Mouse (Mus musculus) midbrain, postnatal 0 days (tissue): ENCODE data around the gene Gpt2. TPM values are rescaled to one million over a fixed set of nuclear protein-coding genes. Genes with fewer than 3 reads are reported as not detected.

Experiments
- ATAC-seq: fragments of 200-750 bp; cut with Nextera tagmentation; 2 replicates; pipeline ENCODE4 v1.8.0; 2017; ENCODE audit warnings: moderate number of reproducible peaks, mild to moderate bottlenecking, moderate TSS enrichment, moderate library complexity; ENCODE audit not compliant: low FRiP score
- DNase-seq: peaks from one replicate; pipeline ENCODE4 v3.0.0-alpha.2; 2015; ENCODE audit warnings: low spot score
- H3K27ac ChIP-seq: fragments of 300-500 bp; sonication (generic); 2 replicates; pipeline ENCODE4 v1.5.1; 2014; ENCODE audit warnings: low read depth, mild to moderate bottlenecking, low read length, mixed read lengths
- H3K27me3 ChIP-seq: fragments of 300-500 bp; sonication (generic); 2 replicates; pipeline ENCODE4 v1.6.1; 2014; ENCODE audit warnings: low read length, control low read depth, mixed read lengths; ENCODE audit not compliant: insufficient read depth
- H3K36me3 ChIP-seq: fragments of 300-500 bp; sonication (generic); 2 replicates; pipeline ENCODE4 v1.6.1; 2014; ENCODE audit warnings: low read length, control low read depth, mixed read lengths; ENCODE audit not compliant: insufficient read depth
- H3K4me1 ChIP-seq: fragments of 300-500 bp; sonication (generic); 2 replicates; pipeline ENCODE4 v1.6.1; 2014; ENCODE audit warnings: mild to moderate bottlenecking, control low read depth, antibody characterized with exemption, low read length, mixed read lengths; ENCODE audit not compliant: insufficient read depth
- H3K4me2 ChIP-seq: fragments of 300-500 bp; sonication (generic); 2 replicates; pipeline ENCODE4 v1.6.1; 2014; ENCODE audit warnings: low read depth, mild to moderate bottlenecking, low read length, mixed read lengths; ENCODE audit not compliant: poor library complexity, severe bottlenecking
- H3K4me3 ChIP-seq: fragments of 300-500 bp; sonication (generic); 2 replicates; pipeline ENCODE4 v1.5.1; 2014; ENCODE audit warnings: low read depth, mild to moderate bottlenecking, low read length, moderate library complexity
- H3K9ac ChIP-seq: fragments of 300-500 bp; sonication (generic); replicated peaks from 2 replicates; pipeline ENCODE4 v1.6.1; 2014; ENCODE audit warnings: mild to moderate bottlenecking, low read length, moderate library complexity, mixed read lengths; ENCODE audit not compliant: poor library complexity, severe bottlenecking
- H3K9me3 ChIP-seq: fragments of 300-500 bp; sonication (generic); 2 replicates; pipeline ENCODE4 v1.6.1; 2016; ENCODE audit warnings: low read length, control low read depth
- CTCF ChIP-seq: IDR thresholded peaks from 2 replicates; pipeline ENCODE4 v1.5.1; 2016; ENCODE audit warnings: antibody characterized with exemption, mild to moderate bottlenecking
- whole genome bisulfite sequencing: fragments of 180-500 bp; shearing (Covaris S2); extraction: QIAGEN DNeasy Blood & Tissue Kit; methylation state at CpG from one replicate; pipeline ENCODE4 v1.1.7; 2014; 5-methylcytosine and 5-hydroxymethylcytosine counted together
- polyA plus RNA-seq: library from polyadenylated mRNA; unstranded; fragments of >200 nt; fragmentation: Nextera tagmentation; extraction: Ambion mirVana; gene quantifications from 2 replicates; pipeline ENCODE4 v1.2.1, GENCODE M21; 2015
- total RNA-seq: library from RNA; depleted of rRNA; stranded (reverse); fragments of >200 nt; gene quantifications from 2 replicates; pipeline ENCODE4 v1.2.3, GENCODE M21; 2014

Gene Gpt2
- total and polyA plus RNA-seq, 2 experiments from 2014 or later = 29.2 to 69.4 TPM

DNA sequence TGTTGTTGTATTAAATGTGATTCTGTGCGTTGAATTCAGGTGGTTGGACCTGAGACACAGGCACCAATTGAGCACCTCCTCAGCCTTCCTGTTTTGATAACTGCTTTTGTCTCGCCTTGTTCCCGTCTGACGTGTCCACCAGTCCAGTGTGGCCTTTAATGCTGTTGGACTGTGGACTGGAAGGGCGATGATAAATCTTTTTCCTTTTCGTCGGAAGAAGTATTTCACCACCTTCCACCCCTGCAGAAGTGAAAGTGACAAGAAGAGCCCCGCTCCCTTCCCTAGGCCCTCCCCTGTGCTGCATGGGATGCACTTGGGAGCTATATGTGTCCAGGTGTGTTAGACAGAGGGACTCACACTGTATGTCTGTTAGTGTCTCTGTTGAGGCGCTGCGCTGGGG lies 8.1 kb downstream of the Gpt2 start:
- no peak for TF ChIP-seq CTCF

DNA sequence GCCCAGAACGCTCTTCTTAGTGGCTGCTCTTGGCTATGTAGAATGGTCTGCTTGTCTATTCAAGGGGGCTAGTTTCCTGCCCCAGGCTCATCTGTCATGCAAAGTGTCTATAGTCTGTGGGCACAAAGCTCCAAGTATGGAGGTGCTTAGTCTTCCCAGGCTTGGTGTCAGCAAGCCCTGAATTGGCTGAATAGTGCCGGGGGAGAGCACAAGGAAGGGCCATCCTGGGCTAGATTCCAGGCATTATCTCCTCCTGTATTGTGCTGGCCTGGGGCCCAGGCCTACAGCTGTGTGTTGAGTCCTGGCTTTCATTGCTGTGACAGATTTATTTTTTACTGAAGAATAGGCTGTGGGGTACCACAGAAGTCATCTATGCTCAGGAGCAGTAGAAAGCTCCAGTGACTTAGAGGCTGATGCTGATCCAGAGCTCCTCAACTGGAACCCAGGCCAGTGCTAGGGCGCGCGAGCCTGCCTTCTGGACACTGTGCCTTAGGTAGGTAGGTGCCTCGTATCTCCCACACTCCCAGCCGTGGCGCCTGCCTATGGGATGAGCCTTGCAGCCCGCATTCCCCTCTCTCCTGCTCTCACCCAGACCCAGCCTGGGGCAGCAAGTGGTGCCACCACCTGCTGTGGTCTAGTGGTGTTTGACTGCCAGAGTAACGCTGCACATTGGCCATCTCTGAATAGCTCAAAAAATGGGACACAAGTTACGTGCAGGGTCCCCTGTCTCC lies 8.7 kb downstream of the Gpt2 start:
- ATAC-seq (peak; percentile 86), DNase-seq (peak; percentile 94)
- Histone ChIP-seq H3K9ac (no peak overlapping the region), H3K9me3 (no peaks in the 10 kb centered on the region), H3K4me1 (no peaks in the 10 kb centered on the region), H3K4me3 (no peak overlapping the region), H3K4me2 (no peak overlapping the region), H3K36me3 (peaks cover 29% of the 10 kb centered on the region), H3K27me3 (no peaks in the 10 kb centered on the region), H3K27ac (peak overlapping the region; percentile 47)
- WGBS = 63% methylated on average over 11 of the region's 11 CpGs
- no peak for TF ChIP-seq CTCF

More for the DNA sequence above, 8.1 kb downstream of the Gpt2 start:
- no peak overlapping the region for H3K4me3 ChIP-seq
- no peak overlapping the region for H3K4me2 ChIP-seq
- H3K4me1 ChIP-seq = no peaks in the 10 kb centered on the region
- no peaks in the 10 kb centered on the region for H3K27me3 ChIP-seq
- ATAC-seq (no peak; the same call in 1 of the 2 replicates), DNase-seq (no peak)
- no peak overlapping the region for H3K9ac ChIP-seq
- 77% methylated on average over 10 of the region's 10 CpGs for WGBS
- H3K9me3 ChIP-seq = no peaks in the 10 kb centered on the region
- H3K27ac ChIP-seq = peak overlapping the region; percentile 62; the same call in 1 of the 2 replicates
- H3K36me3 ChIP-seq = peaks cover 23% of the 10 kb centered on the region

DNA sequence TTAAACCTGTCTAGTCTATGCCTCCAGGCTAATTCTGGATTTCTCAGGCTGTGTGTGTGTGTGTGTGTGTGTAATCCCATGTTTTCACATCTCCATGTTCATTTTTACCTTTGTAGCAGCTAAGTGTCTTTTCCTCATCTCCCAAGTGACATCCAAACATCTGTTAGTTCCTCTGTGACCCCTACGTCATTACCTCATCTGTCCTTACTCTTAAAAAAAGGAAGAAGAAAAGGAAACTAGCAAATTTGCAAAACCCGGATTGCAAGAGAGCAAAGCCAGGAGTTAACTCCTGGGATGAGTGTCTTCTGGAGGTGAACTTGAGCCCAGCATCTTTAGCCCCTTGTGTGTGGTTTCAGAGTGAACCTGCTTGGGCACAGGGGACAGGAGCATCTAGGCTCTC lies 10.0 kb downstream of the Gpt2 start:
- no peak for DNase-seq
- H3K36me3 ChIP-seq = peaks cover 35% of the 10 kb centered on the region
- no peak overlapping the region for H3K4me2 ChIP-seq
- no peak for ATAC-seq
- 76% methylated on average over 2 of the region's 2 CpGs for WGBS
- no peaks in the 10 kb centered on the region for H3K4me1 ChIP-seq
- TF ChIP-seq CTCF = no peak
- no peak overlapping the region for H3K27ac ChIP-seq
- no peak overlapping the region for H3K9ac ChIP-seq
- no peak overlapping the region for H3K4me3 ChIP-seq
- no peaks in the 10 kb centered on the region for H3K9me3 ChIP-seq
- H3K27me3 ChIP-seq = no peaks in the 10 kb centered on the region

DNA sequence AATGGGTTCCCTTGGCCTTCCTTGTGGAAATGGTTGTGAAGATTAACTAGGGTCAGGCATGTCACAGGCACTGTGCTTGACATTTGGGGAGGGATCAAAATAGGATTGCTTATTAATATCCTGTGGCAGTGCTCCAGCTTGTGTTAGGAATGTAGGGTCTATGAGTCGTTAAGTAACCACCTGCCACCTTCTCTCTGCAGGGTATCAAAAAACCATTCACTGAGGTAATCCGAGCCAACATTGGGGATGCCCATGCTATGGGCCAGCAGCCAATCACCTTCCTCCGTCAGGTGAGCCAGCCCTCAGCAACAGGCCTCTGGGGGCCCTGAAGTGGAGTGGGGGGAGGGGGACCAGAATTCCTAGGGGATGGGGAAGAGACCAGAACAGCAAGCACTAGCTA lies 10.7 kb downstream of the Gpt2 start:
- Histone ChIP-seq H3K4me3 (no peak overlapping the region), H3K9me3 (no peaks in the 10 kb centered on the region), H3K36me3 (peaks cover 38% of the 10 kb centered on the region), H3K27me3 (no peaks in the 10 kb centered on the region), H3K4me1 (no peaks in the 10 kb centered on the region), H3K4me2 (no peak overlapping the region), H3K27ac (no peak overlapping the region), H3K9ac (no peak overlapping the region)
- no peak for TF ChIP-seq CTCF
- DNase-seq (no peak), ATAC-seq (no peak)
- WGBS = 61% methylated on average over 3 of the region's 3 CpGs

DNA sequence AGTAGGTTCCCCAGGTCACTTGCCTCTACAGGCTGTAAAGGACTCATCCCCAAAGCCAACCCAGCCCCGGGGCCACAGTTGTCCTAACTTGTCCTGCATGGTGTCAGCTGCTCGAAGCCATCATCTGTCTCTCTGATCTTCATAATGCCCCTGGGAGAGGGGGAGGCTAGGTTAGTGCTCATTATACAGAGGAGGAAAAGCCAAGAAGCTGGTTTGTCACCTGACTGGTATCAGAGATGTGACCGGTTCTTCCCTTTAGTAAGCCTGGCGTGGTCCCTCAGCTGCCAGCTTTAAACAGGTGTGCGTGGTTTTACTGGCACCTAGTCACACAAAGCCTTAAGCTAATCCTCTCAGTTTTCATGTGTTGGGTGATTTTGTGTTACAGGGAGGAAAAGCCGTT lies 12.3 kb downstream of the Gpt2 start:
- H3K27me3 ChIP-seq = no peaks in the 10 kb centered on the region
- H3K9ac ChIP-seq = no peak overlapping the region
- H3K36me3 ChIP-seq = peaks cover 47% of the 10 kb centered on the region
- H3K4me1 ChIP-seq = no peaks in the 10 kb centered on the region
- no peak overlapping the region for H3K27ac ChIP-seq
- DNase-seq (no peak), ATAC-seq (no peak)
- no peak overlapping the region for H3K4me3 ChIP-seq
- 76% methylated on average over 6 of the region's 6 CpGs for WGBS
- no peaks in the 10 kb centered on the region for H3K9me3 ChIP-seq
- TF ChIP-seq CTCF = no peak
- H3K4me2 ChIP-seq = no peak overlapping the region

DNA sequence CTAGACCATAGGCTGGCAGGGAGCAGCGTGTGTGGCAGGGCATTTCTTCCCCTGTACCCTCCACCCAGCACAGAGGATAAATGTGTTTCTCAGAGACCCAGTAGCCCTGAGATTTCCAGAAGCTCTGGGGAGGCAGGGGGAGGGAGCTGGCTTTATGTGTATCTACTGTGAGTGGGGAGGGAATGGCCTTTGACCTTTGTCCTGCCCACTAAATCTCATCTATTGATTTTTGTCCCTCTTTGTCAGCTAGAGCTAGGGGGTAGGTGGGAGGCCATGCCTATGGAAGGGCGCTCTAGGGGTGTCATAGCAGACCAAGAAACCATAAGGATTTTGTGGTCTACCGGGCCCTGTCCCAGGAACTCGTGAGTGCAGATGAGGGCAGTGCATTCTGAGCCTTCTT lies 14.2 kb downstream of the Gpt2 start:
- Histone ChIP-seq H3K4me3 (no peak overlapping the region), H3K36me3 (peaks cover 55% of the 10 kb centered on the region), H3K9ac (no peak overlapping the region), H3K27me3 (no peaks in the 10 kb centered on the region), H3K4me2 (no peak overlapping the region), H3K27ac (no peak overlapping the region), H3K4me1 (no peaks in the 10 kb centered on the region), H3K9me3 (no peaks in the 10 kb centered on the region)
- DNase-seq (no peak), ATAC-seq (no peak)
- 63% methylated on average over 4 of the region's 4 CpGs for WGBS
- TF ChIP-seq CTCF = no peak
